Mouse (Mus musculus) kidney, embryonic 16.5 days (tissue): ENCODE results near the gene Sh3kbp1. TPM values are rescaled to one million over a fixed set of nuclear protein-coding genes. Genes with fewer than 3 reads are reported as not detected.

Source experiments
- ATAC-seq: fragments of 200-750 bp; cut with Nextera tagmentation; 2 replicates; pipeline ENCODE4 v1.8.0; 2017; ENCODE audit warnings: moderate TSS enrichment; ENCODE audit not compliant: low FRiP score, low TSS enrichment
- H3K27ac ChIP-seq: fragments of 300-500 bp; sonication (generic); 2 replicates; pipeline ENCODE4 v1.5.1; 2014; ENCODE audit warnings: low read length
- H3K27me3 ChIP-seq: fragments of 300-500 bp; sonication (generic); 2 replicates; pipeline ENCODE4 v1.6.1; 2014; ENCODE audit warnings: low read length, control low read depth, mixed read lengths; ENCODE audit not compliant: insufficient read depth
- H3K36me3 ChIP-seq: fragments of 300-500 bp; sonication (generic); 2 replicates; pipeline ENCODE4 v1.6.1; 2014; ENCODE audit warnings: low read length, control low read depth, mixed read lengths; ENCODE audit not compliant: insufficient read depth
- H3K4me1 ChIP-seq: fragments of 300-500 bp; sonication (generic); 2 replicates; pipeline ENCODE4 v1.6.1; 2014; ENCODE audit warnings: low read length, control low read depth, mixed read lengths; ENCODE audit not compliant: insufficient read depth
- H3K4me2 ChIP-seq: fragments of 300-500 bp; sonication (generic); replicated peaks from 2 replicates; pipeline ENCODE4 v1.6.1; 2014; ENCODE audit warnings: low read depth, low read length
- H3K4me3 ChIP-seq: fragments of 300-500 bp; sonication (generic); 2 replicates; pipeline ENCODE4 v1.5.1; 2014; ENCODE audit warnings: mild to moderate bottlenecking, low read length
- H3K9ac ChIP-seq: fragments of 300-500 bp; sonication (generic); replicated peaks from 2 replicates; pipeline ENCODE4 v1.6.1; 2014; ENCODE audit warnings: low read length
- H3K9me3 ChIP-seq: fragments of 300-500 bp; sonication (generic); 2 replicates; pipeline ENCODE4 v1.6.1; 2016; ENCODE audit warnings: low read length, control low read depth
- WGBS: fragments of 180-500 bp; shearing (Covaris S2); extraction: QIAGEN DNeasy Blood & Tissue Kit; methylation state at CpG from one replicate; pipeline ENCODE4 v1.1.7; 2014; 5-methylcytosine and 5-hydroxymethylcytosine counted together
- polyA plus RNA-seq: library from polyadenylated mRNA; unstranded; fragments of >200 nt; fragmentation: Nextera tagmentation; extraction: Ambion mirVana; gene quantifications from 2 replicates; pipeline ENCODE4 v1.2.1, GENCODE M21; 2015

The Sh3kbp1 gene
- polyA plus RNA-seq, 1 experiment from 2014 or later = 39.0 TPM

DNA sequence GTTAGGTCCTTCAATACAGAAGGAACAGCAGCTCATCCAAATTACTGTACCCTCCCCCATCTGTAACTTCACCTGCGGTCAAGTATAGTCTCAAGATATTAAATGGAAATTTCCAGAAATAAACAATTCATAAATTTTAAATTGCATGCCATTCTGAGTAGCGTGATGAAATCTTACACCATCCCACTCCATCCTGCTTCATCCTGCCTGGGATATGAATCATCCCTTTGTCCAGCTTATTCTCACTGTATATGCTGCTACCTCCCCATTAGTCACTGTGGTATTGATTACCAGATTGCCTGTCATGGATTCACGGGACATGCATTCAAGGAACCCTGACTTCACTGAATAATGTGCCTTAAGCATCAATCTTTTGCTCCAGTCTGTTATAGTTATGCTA is 104.3 kb downstream of the Sh3kbp1 start:
- 77% methylated on average over 3 of the region's 3 CpGs for WGBS
- ATAC-seq = no peak
- no peak overlapping the region for H3K9ac ChIP-seq

DNA sequence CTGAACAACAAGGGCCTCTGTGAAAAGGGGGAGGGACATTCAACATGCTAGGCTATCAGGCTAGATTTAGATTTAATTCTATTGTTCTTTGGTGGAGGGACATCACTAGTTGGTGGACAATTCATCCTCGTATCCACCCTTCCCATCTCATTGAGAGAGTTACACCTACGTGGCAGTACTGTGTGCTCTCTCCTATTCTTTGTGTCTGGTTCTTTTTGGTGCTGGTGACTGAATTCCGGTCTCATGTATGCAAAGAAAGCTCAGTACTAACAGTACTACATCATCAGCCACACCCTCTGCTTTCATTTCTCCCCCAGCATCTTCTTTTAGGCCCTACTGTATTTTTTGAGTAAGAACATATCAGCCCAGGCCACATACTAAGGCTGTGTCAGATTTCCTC is 105.8 kb downstream of the Sh3kbp1 start:
- Histone ChIP-seq H3K4me1 (no peaks in the 10 kb centered on the region), H3K4me3 (no peak overlapping the region), H3K27me3 (peaks cover 12% of the 10 kb centered on the region), H3K9ac (no peak overlapping the region), H3K9me3 (no peaks in the 10 kb centered on the region), H3K36me3 (no peaks in the 10 kb centered on the region), H3K27ac (no peak overlapping the region), H3K4me2 (no peak overlapping the region)
- no peak for ATAC-seq
- WGBS = 84% methylated on average over 3 of the region's 3 CpGs

More for the DNA sequence above, 104.3 kb downstream of the Sh3kbp1 start:
- no peak overlapping the region for H3K4me2 ChIP-seq
- H3K4me1 ChIP-seq = no peaks in the 10 kb centered on the region
- H3K27ac ChIP-seq = no peak overlapping the region
- no peak overlapping the region for H3K4me3 ChIP-seq
- no peaks in the 10 kb centered on the region for H3K9me3 ChIP-seq
- peaks cover 17% of the 10 kb centered on the region for H3K27me3 ChIP-seq
- H3K36me3 ChIP-seq = no peaks in the 10 kb centered on the region

DNA sequence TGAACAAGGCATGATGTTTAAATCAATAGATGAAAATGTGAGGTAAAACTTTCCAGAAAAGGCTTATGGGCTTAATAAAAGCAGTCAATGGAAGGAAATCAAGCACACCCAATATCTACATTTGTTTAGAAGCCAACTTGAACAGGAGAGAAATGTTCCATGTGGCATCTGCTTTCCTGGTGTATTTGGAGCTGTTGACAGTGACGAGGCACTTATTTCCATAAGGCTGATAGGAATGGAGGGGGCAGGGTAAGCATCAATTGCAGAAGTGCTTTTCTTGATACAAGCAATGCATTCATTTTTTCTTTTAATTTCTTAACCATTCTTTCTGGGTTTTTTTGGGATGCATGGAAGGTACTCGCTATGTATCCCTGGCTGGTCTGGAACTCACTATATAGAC is 106.9 kb downstream of the Sh3kbp1 start:
- H3K4me2 ChIP-seq = no peak overlapping the region
- no peak overlapping the region for H3K4me3 ChIP-seq
- no peaks in the 10 kb centered on the region for H3K36me3 ChIP-seq
- 77% methylated on average over 2 of the region's 2 CpGs for WGBS
- peaks cover 11% of the 10 kb centered on the region for H3K27me3 ChIP-seq
- no peak for ATAC-seq
- H3K9ac ChIP-seq = no peak overlapping the region
- H3K9me3 ChIP-seq = no peaks in the 10 kb centered on the region
- H3K4me1 ChIP-seq = no peaks in the 10 kb centered on the region
- H3K27ac ChIP-seq = no peak overlapping the region

DNA sequence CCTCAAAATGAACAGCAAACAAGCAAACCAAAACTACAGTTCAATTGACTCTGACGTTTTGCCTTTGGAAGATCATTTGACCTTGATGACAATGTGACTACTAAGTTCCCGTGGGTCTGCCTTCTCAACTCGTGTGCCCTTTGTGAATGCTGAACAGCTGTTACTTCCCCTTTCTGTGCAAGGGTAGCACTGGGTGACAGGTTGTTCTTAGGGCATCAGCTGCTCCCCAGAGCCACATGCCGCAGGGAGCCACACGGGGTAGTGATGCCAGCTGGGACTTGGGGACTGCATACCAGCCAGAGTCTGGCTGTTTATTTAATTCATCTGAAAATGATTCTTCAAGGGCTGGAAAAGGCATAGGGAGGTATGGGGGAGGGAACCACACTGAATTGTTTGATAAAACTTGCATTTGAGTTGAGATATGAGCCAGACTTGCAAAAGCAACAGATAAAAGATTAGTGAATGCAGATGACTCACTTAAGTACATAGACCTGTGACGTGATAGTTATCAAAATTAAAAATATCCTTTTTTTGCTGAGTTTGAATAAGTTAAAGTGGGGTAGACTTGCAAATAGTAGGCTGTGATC is 108.5 kb downstream of the Sh3kbp1 start:
- Histone ChIP-seq H3K27ac (no peak overlapping the region), H3K4me3 (no peak overlapping the region), H3K4me2 (no peak overlapping the region), H3K27me3 (peaks cover 8% of the 10 kb centered on the region), H3K9me3 (no peaks in the 10 kb centered on the region), H3K36me3 (no peaks in the 10 kb centered on the region), H3K9ac (no peak overlapping the region), H3K4me1 (no peaks in the 10 kb centered on the region)
- 62% methylated on average over 6 of the region's 6 CpGs for WGBS
- ATAC-seq = no peak

DNA sequence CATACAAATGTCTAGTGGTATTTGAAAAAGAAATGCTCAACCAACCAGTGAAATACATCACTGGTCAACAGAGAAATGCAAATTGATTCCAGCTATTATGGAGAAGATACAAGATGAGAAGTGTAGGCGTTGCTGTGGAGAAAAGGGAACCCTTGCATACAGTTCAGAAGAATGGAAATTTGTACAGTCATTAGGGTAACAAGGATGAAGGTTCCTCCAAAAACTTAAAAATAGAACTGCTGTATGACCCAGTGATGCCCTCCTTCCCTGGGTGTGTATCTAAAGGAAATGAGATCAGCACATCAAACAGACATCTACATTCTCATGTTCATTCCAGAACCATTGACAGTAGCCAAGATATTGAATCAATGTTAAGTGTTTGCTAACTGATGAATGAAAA is 110.3 kb downstream of the Sh3kbp1 start:
- H3K27ac ChIP-seq = no peak overlapping the region
- no peaks in the 10 kb centered on the region for H3K4me1 ChIP-seq
- no peaks in the 10 kb centered on the region for H3K36me3 ChIP-seq
- ATAC-seq = no peak
- peaks cover 8% of the 10 kb centered on the region for H3K27me3 ChIP-seq
- H3K9me3 ChIP-seq = no peaks in the 10 kb centered on the region
- no peak overlapping the region for H3K4me2 ChIP-seq
- 94% methylated on average over 1 of the region's 1 CpGs for WGBS
- H3K9ac ChIP-seq = no peak overlapping the region
- no peak overlapping the region for H3K4me3 ChIP-seq

DNA sequence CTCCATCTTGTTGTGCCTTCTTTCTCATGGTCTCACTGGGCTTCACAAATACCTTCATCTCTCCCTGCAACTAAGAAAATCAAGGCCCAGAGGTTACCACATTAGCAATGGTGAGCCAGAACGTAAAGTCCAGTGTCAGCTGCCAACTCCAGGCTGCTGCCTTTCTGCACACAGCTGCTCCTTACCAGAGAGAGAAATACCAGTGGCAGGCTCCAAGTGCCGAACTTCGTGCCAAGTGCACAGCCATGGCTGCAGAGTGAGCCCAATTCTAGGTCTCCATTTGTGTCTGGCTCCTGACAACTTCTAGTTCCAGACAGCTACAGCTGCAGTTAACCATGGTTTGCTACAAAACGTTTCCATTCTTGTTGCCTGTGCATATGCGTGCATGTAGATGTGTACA is 117.0 kb downstream of the Sh3kbp1 start:
- Histone ChIP-seq H3K4me3 (no peak overlapping the region), H3K27me3 (peaks cover 4% of the 10 kb centered on the region; the same call in 1 of the 2 replicates), H3K36me3 (no peaks in the 10 kb centered on the region), H3K9ac (no peak overlapping the region), H3K4me2 (no peak overlapping the region), H3K27ac (no peak overlapping the region), H3K4me1 (0 out of 2 replicates have a peak, but pooled peaks cover 4% of the 10 kb centered on the region), H3K9me3 (no peaks in the 10 kb centered on the region)
- ATAC-seq = no peak
- WGBS = 73% methylated on average over 5 of the region's 5 CpGs

DNA sequence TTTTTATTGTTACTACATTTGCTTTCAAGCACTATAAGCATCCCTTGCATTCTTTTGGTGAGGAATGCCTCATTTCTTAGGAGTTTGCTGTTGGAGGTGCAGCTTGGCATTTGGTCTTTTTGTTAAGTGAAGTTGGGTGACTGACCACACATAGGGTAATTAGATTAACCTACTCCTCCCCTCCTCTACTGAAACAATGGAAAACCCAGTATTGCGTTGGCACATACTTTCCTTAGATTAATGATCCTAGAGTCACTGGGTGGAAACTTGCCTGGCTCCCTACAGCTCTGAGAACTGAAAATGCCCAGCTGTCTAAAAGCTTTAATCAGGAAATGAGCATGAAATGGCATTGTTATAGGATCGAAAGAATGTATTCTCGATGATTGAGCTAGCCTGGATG is 117.5 kb downstream of the Sh3kbp1 start:
- no peaks in the 10 kb centered on the region for H3K36me3 ChIP-seq
- no peak for ATAC-seq
- 41% methylated on average over 3 of the region's 3 CpGs for WGBS

DNA sequence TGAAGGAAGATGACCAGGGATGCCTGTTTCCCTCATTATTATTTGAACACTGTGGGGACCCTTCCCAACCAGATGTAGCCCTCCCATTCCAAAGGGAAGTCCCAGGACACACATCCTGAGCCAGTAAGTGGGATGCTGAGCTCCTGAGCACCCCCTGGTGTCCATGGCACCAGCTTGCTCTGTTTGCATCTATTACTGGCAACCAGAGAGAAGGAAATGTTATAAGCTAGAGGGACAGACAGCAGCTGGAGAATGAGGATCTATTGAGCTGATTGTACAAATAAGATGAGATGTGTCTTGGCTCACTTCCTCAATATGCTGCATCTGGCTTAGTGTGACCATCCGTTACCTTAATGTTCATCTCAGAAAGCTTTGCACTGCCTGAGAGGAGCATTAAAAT is 124.8 kb downstream of the Sh3kbp1 start:
- Histone ChIP-seq H3K27me3 (no peaks in the 10 kb centered on the region; the same call in 1 of the 2 replicates), H3K27ac (no peak overlapping the region), H3K4me3 (no peak overlapping the region), H3K9ac (no peak overlapping the region), H3K4me2 (no peak overlapping the region), H3K9me3 (no peaks in the 10 kb centered on the region), H3K36me3 (no peaks in the 10 kb centered on the region), H3K4me1 (no peaks in the 10 kb centered on the region)
- WGBS = 84% methylated on average over 1 of the region's 1 CpGs
- ATAC-seq = no peak; the same call in 1 of the 2 replicates

More for the DNA sequence above, 117.5 kb downstream of the Sh3kbp1 start:
- no peak overlapping the region for H3K27ac ChIP-seq
- H3K4me2 ChIP-seq = no peak overlapping the region
- H3K9me3 ChIP-seq = no peaks in the 10 kb centered on the region
- H3K4me3 ChIP-seq = no peak overlapping the region
- H3K27me3 ChIP-seq = peaks cover 4% of the 10 kb centered on the region; the same call in 1 of the 2 replicates
- H3K4me1 ChIP-seq = 0 out of 2 replicates have a peak, but pooled peaks cover 4% of the 10 kb centered on the region
- no peak overlapping the region for H3K9ac ChIP-seq

DNA sequence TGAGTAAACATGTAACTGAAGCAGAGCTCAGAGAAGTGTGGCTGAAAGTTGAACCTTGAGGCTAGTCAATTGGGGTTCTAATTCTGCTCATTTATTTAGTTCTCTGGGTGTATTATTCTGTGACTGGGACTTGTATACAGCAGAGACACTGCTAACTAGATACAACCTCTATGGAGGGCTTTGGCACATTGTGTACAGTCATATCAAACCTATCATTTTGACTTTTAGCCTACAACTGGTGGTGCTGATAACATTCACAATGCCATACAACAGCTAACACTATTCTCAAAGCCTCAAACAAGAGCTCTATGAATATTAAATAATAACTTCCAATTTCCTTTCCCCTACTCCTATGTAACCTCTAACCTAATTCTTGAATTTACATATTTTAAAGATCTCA is 129.2 kb downstream of the Sh3kbp1 start:
- no peak overlapping the region for H3K4me2 ChIP-seq
- ATAC-seq = no peak
- H3K27ac ChIP-seq = no peak overlapping the region
- H3K36me3 ChIP-seq = no peaks in the 10 kb centered on the region
- no peaks in the 10 kb centered on the region; the same call in 1 of the 2 replicates for H3K27me3 ChIP-seq
- H3K4me1 ChIP-seq = no peaks in the 10 kb centered on the region
- H3K9ac ChIP-seq = no peak overlapping the region
- no peaks in the 10 kb centered on the region for H3K9me3 ChIP-seq
- no peak overlapping the region for H3K4me3 ChIP-seq

DNA sequence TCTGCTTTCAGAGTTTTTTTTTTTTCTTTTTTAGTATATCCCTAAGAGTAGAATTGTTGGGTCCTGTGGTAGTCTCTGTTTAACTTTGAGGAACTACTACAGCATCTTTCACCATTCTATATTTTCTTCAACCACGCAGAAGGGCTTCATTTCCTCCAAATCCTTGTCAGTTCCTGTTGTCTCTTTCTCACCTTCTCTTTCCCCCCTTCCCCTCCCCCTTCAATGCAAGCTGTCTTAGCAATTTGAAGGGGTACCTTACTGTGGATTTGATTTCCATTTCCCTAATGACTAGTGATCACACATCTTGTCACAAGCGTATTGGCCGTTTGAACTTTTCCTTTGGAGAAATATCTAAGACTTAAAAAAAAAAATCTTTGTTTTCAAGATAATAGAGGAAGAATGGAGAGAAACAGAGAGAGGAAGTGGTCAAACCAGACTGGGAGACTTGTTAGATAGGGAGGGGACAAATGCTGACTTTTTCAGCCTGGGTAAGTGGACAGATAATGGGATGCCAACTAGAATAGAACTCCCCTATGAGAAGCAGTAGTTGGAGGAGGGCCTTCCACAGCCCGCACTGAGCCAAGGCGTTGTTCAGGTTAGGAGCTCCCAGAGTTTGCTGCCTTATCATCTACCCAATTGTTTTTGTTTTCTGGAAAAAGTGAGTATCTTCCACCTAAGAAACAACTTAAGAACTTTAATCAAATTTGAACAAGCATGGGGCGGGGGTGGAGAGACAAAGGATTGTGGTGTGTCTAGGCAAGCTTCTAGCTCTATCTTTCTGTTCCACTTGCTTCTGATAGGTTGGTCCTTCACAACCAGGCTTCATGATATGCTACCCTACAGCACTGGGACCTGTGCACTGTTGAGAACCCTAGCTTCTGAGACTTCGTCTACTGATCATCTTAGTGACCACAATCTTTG is 130.1 kb downstream of the Sh3kbp1 start:
- Histone ChIP-seq H3K36me3 (no peaks in the 10 kb centered on the region), H3K27me3 (no peaks in the 10 kb centered on the region; the same call in 1 of the 2 replicates), H3K4me1 (no peaks in the 10 kb centered on the region), H3K9ac (no peak overlapping the region), H3K4me3 (no peak overlapping the region), H3K9me3 (no peaks in the 10 kb centered on the region), H3K4me2 (no peak overlapping the region), H3K27ac (no peak overlapping the region)
- 85% methylated on average over 7 of the region's 7 CpGs for WGBS
- ATAC-seq = no peak
